Mouse (Mus musculus): ENCODE measurements at regions not wholly inside any gene's neighbourhood (a gene's known extent, or its start where the extent isn't known, plus 50 kb on each side); places are given as distances from the start of the nearest gene placed in this dataset.

DNA sequence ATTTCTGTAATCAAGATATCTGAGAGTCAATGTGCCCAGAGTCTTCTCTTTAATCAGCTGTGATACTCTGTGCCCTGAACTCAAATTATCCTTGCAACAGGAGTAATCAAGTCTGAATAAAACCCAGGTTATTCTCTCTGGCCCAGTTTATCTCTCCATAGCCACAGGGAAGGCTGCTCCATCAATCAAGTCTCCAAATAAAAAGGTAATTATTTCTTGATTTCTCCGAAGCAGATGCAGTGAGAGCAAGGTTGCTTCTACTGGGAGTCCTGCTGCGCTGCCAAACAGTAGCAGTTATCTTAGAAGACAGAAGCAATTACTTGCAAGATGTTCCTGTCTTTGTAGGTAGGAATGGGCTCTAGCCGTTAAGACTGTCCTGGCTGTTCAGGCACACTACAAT lies 600.5 kb downstream of the Trib2 start:
- H3K27ac ChIP-seq (ENCODE audit: insufficient read depth, low read depth, low read length), result no peak overlapping the region
- no peak for TF ChIP-seq CTCF (IDR thresholded peaks at IDR 0.05; ENCODE audit: low read depth, low read length)
- TF ChIP-seq POLR2A (IDR thresholded peaks at IDR 0.05; ENCODE audit: borderline replicate concordance, low read depth, low read length), result no peak
- H3K4me3 ChIP-seq (ENCODE audit: insufficient read depth, low read length), result no peak overlapping the region
- H3K4me1 ChIP-seq (ENCODE audit: control insufficient read depth, insufficient read depth, low read length), result no peaks in the 10 kb centered on the region

DNA sequence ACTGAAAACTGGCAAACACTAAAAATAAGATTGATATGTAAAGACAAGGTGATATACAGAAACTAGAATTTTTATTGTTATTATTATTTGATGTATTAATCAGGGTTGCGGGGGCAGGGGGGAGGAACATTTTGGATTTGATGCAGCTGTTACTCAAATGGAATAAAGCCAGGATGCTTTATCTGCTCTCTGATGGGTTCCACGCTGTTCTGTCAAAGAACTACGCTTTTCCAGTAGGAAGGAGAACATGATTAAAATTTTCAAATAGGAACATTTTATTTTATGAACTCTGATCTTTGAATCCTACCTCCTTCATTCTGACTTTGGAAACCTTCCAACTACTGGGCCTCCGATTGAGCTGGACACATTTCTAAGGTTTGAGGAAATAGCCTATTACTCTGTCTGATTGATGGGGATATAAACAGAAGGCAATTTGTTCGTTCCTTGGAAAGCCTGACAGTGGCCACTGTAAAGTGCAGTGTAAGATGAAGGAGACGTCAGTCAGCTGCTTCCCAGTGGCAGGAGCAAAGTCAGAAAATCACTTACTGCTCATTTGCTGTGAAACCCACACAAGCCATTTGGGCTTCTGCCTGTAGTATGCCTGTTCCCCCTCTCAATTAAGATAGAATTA lies 642.2 kb downstream of the Trib2 start:
- H3K27ac ChIP-seq (ENCODE audit: insufficient read depth, low read depth, low read length), result no peak overlapping the region
- no peaks in the 10 kb centered on the region for H3K4me1 ChIP-seq (ENCODE audit: control insufficient read depth, insufficient read depth, low read length)
- no peak overlapping the region for H3K4me3 ChIP-seq (ENCODE audit: insufficient read depth, low read length)
- TF ChIP-seq CTCF (IDR thresholded peaks at IDR 0.05; ENCODE audit: low read depth, low read length) (no peak), POLR2A (IDR thresholded peaks at IDR 0.05; ENCODE audit: borderline replicate concordance, low read depth, low read length) (no peak)

DNA sequence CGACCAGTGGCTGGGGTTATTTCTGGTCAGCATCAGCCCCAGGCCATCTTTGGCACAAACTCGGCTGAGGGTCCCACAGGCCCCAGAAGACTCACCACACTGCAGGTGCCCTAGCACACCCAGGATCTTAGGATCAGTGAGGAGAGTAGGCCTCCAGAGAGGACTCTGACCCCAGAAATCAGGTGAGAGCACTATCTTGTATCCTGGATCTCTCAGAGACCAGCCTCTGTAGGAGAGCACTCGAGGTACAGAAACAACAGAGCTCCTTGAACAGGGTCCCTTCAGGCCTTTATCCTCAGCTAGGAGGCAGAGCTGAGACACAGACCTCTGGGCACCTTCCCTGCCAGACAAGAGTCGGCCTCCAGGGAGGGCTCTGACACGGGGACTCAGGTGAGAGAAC lies 654.1 kb downstream of the Trib2 start:
- Histone ChIP-seq H3K4me1 (ENCODE audit: control insufficient read depth, insufficient read depth, low read length) (no peaks in the 10 kb centered on the region), H3K4me3 (ENCODE audit: insufficient read depth, low read length) (no peak overlapping the region), H3K27ac (ENCODE audit: insufficient read depth, low read depth, low read length) (no peak overlapping the region)
- TF ChIP-seq CTCF (IDR thresholded peaks at IDR 0.05; ENCODE audit: low read depth, low read length) (no peak), POLR2A (IDR thresholded peaks at IDR 0.05; ENCODE audit: borderline replicate concordance, low read depth, low read length) (no peak)

DNA sequence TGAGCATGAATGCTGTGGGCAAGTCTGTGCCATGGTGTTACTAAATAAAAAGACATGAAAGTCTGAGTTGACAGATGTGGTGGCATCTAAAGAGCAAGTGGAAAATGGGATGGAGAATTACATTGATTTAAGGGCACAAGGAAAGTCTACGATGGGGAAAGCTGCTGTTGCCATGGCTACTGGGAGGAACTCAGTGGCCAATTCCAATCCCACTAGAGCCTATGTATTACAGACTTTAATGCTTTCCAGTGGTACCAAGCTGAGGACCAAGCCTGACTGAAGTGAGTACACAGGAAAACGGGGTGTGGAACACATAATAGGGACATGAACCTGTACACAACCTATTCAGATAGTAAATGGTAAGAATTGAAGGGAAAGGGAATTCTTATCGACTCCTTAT lies 654.9 kb downstream of the Trib2 start:
- Histone ChIP-seq H3K4me1 (ENCODE audit: control insufficient read depth, insufficient read depth, low read length) (no peaks in the 10 kb centered on the region), H3K4me3 (ENCODE audit: insufficient read depth, low read length) (no peak overlapping the region), H3K27ac (ENCODE audit: insufficient read depth, low read depth, low read length) (no peak overlapping the region)
- TF ChIP-seq POLR2A (IDR thresholded peaks at IDR 0.05; ENCODE audit: borderline replicate concordance, low read depth, low read length) (no peak), CTCF (IDR thresholded peaks at IDR 0.05; ENCODE audit: low read depth, low read length) (no peak)

DNA sequence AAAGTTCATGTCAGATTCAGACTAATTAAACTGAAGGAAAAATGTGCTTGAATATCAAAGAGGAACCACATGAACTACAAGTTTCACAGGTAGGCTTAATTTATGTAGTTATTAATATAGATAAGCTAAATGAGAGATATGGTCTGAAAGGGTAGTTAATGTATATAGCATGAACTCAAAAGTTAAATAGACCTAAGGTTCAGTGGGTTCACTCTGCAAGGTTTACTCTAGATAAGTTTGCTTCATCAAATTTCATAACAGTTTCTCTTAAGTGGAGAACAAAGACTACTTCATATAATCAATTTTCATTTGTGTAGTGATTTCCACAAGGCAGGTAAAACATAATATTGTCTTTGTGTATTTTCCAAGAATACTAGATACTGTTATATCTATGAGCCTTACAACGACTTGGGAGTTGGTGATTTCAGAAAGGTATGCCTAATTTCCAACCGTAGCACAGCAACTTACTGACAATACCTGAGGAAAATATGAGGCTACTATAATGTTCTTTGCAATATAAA lies 656.2 kb downstream of the Trib2 start:
- Histone ChIP-seq H3K27ac (ENCODE audit: insufficient read depth, low read depth, low read length) (no peak overlapping the region), H3K4me3 (ENCODE audit: insufficient read depth, low read length) (no peak overlapping the region), H3K4me1 (ENCODE audit: control insufficient read depth, insufficient read depth, low read length) (no peaks in the 10 kb centered on the region)
- no peak for TF ChIP-seq CTCF (IDR thresholded peaks at IDR 0.05; ENCODE audit: low read depth, low read length)
- TF ChIP-seq POLR2A (IDR thresholded peaks at IDR 0.05; ENCODE audit: borderline replicate concordance, low read depth, low read length), result no peak

DNA sequence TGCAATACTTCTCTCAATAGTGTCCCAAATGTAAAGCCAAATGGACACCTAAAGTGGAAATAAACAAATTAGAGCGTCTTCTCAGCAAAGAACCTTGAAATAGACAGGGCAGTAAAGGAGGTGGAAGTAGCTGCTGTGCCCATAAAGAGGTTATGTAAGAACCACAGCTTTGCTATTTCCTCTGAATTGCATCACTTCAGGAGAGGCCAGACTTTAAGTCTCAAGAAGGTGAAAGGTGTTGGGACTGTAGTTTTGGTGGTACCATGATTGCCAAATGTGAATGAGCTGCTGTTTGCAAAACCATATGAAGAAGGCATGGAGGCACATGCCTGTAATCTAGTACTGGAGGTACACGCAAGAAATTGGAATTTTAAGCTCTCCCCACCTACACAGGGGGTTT lies 670.3 kb downstream of the Trib2 start:
- H3K27ac ChIP-seq (ENCODE audit: insufficient read depth, low read depth, low read length), result no peak overlapping the region
- H3K4me3 ChIP-seq (ENCODE audit: insufficient read depth, low read length), result no peak overlapping the region
- no peaks in the 10 kb centered on the region for H3K4me1 ChIP-seq (ENCODE audit: control insufficient read depth, insufficient read depth, low read length)
- TF ChIP-seq CTCF (IDR thresholded peaks at IDR 0.05; ENCODE audit: low read depth, low read length) (no peak), POLR2A (IDR thresholded peaks at IDR 0.05; ENCODE audit: borderline replicate concordance, low read depth, low read length) (no peak)

DNA sequence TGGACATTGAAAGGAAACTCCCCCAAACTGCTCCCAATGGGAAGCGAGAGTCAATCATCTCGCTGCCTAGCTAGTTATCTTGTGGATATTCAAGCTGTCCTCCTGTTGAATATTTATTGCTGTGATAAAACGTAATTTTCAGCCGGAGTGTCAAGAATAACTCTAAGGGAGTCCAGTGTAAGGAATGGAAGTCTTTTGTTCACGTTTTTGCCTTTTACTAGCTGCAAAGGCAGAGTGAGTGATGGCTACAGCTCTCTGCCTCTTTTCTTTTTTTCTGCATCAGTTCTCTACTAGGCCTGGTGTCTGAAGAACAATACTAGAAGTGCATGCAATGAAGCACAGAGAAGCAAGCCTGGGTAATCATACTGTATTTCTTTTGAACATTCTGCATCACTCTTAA lies 679.7 kb downstream of the Trib2 start:
- Histone ChIP-seq H3K27ac (ENCODE audit: insufficient read depth, low read depth, low read length) (no peak overlapping the region), H3K4me1 (ENCODE audit: control insufficient read depth, insufficient read depth, low read length) (no peaks in the 10 kb centered on the region), H3K4me3 (ENCODE audit: insufficient read depth, low read length) (no peak overlapping the region)
- TF ChIP-seq POLR2A (IDR thresholded peaks at IDR 0.05; ENCODE audit: borderline replicate concordance, low read depth, low read length) (no peak), CTCF (IDR thresholded peaks at IDR 0.05; ENCODE audit: low read depth, low read length) (no peak)

DNA sequence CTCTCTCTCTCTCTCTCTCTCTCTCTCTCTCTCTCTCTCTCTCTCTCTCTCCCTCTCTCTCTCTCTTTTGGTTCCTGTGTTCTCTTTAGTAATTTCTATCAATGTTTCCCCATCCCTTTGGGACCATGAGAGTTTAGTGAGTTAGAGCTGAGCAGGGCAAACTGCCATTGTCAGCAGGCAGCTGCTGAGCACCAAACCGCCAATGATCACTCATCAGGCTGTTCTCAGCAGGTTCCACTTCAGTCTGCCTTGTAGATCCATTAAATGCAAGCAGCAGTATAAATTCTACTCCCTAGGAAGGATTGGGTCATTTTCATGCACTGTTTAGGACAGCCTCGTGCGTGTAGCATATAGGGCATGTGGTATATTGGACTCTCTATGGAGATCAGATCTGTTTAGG lies 692.5 kb downstream of the Trib2 start:
- TF ChIP-seq CTCF (IDR thresholded peaks at IDR 0.05; ENCODE audit: low read depth, low read length), result no peak
- no peak for TF ChIP-seq POLR2A (IDR thresholded peaks at IDR 0.05; ENCODE audit: borderline replicate concordance, low read depth, low read length)
- no peaks in the 10 kb centered on the region for H3K4me1 ChIP-seq (ENCODE audit: control insufficient read depth, insufficient read depth, low read length)
- H3K4me3 ChIP-seq (ENCODE audit: insufficient read depth, low read length), result no peak overlapping the region
- H3K27ac ChIP-seq (ENCODE audit: insufficient read depth, low read depth, low read length), result no peak overlapping the region

DNA sequence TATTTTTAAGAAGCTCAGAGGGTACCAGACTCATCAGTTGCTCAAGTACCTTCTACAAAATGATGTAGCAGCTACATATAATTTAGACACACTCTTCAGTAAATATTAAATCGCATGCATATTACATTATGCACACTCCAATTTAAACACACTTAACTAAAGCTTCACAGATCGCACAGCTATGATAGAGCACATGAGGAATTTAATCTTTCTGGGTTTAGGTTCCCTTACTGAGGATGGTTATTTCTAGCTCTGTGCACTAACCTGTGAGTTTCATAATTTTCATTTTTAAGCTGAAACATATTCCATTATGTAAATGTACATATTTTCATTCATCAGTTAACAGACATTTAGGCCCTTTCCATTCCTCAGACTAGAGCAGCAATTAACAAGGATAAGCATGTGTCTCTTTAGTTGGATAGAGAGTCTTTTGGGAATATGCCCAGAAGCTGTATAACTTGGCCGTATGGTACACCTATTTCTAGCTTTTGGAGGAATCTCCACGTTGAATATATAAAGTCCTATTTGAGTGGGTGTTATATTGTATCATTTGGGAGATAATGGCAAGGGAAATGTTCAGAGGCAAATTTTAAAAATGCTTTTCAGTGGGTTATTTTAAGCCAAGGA lies 694.0 kb downstream of the Trib2 start:
- no peaks in the 10 kb centered on the region for H3K4me1 ChIP-seq (ENCODE audit: control insufficient read depth, insufficient read depth, low read length)
- TF ChIP-seq CTCF (IDR thresholded peaks at IDR 0.05; ENCODE audit: low read depth, low read length) (no peak), POLR2A (IDR thresholded peaks at IDR 0.05; ENCODE audit: borderline replicate concordance, low read depth, low read length) (no peak)
- no peak overlapping the region for H3K27ac ChIP-seq (ENCODE audit: insufficient read depth, low read depth, low read length)
- H3K4me3 ChIP-seq (ENCODE audit: insufficient read depth, low read length), result no peak overlapping the region

DNA sequence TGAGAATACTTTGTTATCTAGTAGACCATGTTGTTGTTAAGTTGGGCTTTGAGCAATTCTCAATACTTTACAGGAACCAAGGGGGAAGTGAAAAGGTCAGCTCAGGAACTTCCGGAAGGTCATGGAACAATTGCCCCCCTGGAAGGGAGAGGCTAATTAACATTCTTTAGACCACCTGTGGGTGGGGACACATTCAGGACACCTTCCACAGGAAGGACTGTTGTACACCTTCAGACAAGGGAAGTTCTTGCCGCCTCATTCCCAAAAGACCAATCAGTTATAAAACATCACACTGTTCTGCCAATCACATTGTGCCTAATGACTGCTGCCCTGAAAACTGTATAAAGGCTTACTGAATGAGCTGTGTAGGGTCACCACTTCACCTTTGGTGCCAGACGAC lies 701.2 kb downstream of the Trib2 start:
- Histone ChIP-seq H3K4me3 (ENCODE audit: insufficient read depth, low read length) (no peak overlapping the region), H3K4me1 (ENCODE audit: control insufficient read depth, insufficient read depth, low read length) (no peaks in the 10 kb centered on the region), H3K27ac (ENCODE audit: insufficient read depth, low read depth, low read length) (no peak overlapping the region)
- no peak for TF ChIP-seq CTCF (IDR thresholded peaks at IDR 0.05; ENCODE audit: low read depth, low read length)
- no peak for TF ChIP-seq POLR2A (IDR thresholded peaks at IDR 0.05; ENCODE audit: borderline replicate concordance, low read depth, low read length)
